Mouse (Mus musculus) CH12.LX (cell line): Measurements from ENCODE around the gene Adamtsl3.

ENCODE experiments used
- BHLHE40 ChIP-seq: IDR thresholded peaks from 2 replicates; pipeline ENCODE4 v1.6.1; 2011; ENCODE audit warnings: mild to moderate bottlenecking, low read depth, low read length, improper control_type of control experiment
- E2F4 ChIP-seq: IDR thresholded peaks from 2 replicates; pipeline ENCODE4 v1.6.1; 2011; ENCODE audit warnings: low read depth, low read length, improper control_type of control experiment; ENCODE audit not compliant: insufficient replicate concordance
- EP300 ChIP-seq: IDR thresholded peaks from 2 replicates; pipeline ENCODE4 v1.6.1; 2011; ENCODE audit warnings: low read length, improper control_type of control experiment
- ETS1 ChIP-seq: conservative IDR thresholded peaks from 2 replicates; pipeline ENCODE4 v1.6.1; 2012; ENCODE audit warnings: low read depth, mild to moderate bottlenecking, inconsistent platforms, low read length, improper control_type of control experiment, moderate library complexity
- GABPA ChIP-seq: IDR thresholded peaks from 2 replicates; pipeline ENCODE4 v1.6.1; 2012; ENCODE audit warnings: low read depth, low read length, improper control_type of control experiment, inconsistent platforms; ENCODE audit not compliant: insufficient replicate concordance
- JUND ChIP-seq: conservative IDR thresholded peaks from 2 replicates; pipeline ENCODE4 v1.6.1; 2011; ENCODE audit warnings: low read depth, low read length, improper control_type of control experiment
- MAFK ChIP-seq: IDR thresholded peaks from 2 replicates; pipeline ENCODE4 v1.6.1; 2011; ENCODE audit warnings: low read length, improper control_type of control experiment; ENCODE audit not compliant: insufficient replicate concordance
- NELFE ChIP-seq: IDR thresholded peaks from 2 replicates; pipeline ENCODE4 v1.6.1; 2011; ENCODE audit warnings: low read depth, low read length, improper control_type of control experiment
- POLR2A ChIP-seq: IDR thresholded peaks from 2 replicates; pipeline ENCODE4 v1.6.1; 2011; ENCODE audit warnings: low read depth, mild to moderate bottlenecking, improper control_type of control experiment, low read length
- POLR2AphosphoS2 ChIP-seq: IDR thresholded peaks from 2 replicates; pipeline ENCODE4 v1.6.1; 2011; ENCODE audit warnings: low read depth, low read length, improper control_type of control experiment
- TCF12 ChIP-seq: IDR thresholded peaks from 2 replicates; pipeline ENCODE4 v1.6.1; 2014; ENCODE audit warnings: low read depth, mild to moderate bottlenecking, inconsistent platforms, low read length, improper control_type of control experiment

GRCm38 (mm10) chr7:82425374-82425773, 89.9 kb downstream of the Adamtsl3 start:
- TF ChIP-seq EP300, result no peak
- TF ChIP-seq POLR2A, result no peak
- TF ChIP-seq GABPA, result no peak
- no peak for TF ChIP-seq BHLHE40
- TF ChIP-seq E2F4, result no peak
- TF ChIP-seq TCF12, result no peak
- no peak for TF ChIP-seq NELFE
- TF ChIP-seq MAFK, result no peak
- no peak for TF ChIP-seq ETS1
- no peak for TF ChIP-seq POLR2AphosphoS2
- no peak for TF ChIP-seq JUND
